Mouse (Mus musculus) inflammation-experienced regulatory T-cells, adult 6 months (primary cell): ENCODE measurements around the gene Fam83e. TPM values are rescaled to one million over a fixed set of nuclear protein-coding genes. Genes with fewer than 3 reads are reported as not detected.

Experiments
- ATAC-seq: one replicate; pipeline ENCODE4 v1.8.0; 2017
- polyA plus RNA-seq, 3 experiments: library from polyadenylated mRNA; unstranded; fragments of 100-300 nt; shearing (Covaris generic); gene quantifications; one replicate each; pipeline ENCODE4 v1.2.1; 2017

Gene Fam83e
- polyA plus RNA-seq, 3 experiments from 2014 or later, result 0.63 to 0.80 TPM; not detected in 1

GRCm38 (mm10) chr7:45702316-45702715 lies 18.7 kb upstream of the Fam83e start:
- ATAC-seq, result no peak

DNA sequence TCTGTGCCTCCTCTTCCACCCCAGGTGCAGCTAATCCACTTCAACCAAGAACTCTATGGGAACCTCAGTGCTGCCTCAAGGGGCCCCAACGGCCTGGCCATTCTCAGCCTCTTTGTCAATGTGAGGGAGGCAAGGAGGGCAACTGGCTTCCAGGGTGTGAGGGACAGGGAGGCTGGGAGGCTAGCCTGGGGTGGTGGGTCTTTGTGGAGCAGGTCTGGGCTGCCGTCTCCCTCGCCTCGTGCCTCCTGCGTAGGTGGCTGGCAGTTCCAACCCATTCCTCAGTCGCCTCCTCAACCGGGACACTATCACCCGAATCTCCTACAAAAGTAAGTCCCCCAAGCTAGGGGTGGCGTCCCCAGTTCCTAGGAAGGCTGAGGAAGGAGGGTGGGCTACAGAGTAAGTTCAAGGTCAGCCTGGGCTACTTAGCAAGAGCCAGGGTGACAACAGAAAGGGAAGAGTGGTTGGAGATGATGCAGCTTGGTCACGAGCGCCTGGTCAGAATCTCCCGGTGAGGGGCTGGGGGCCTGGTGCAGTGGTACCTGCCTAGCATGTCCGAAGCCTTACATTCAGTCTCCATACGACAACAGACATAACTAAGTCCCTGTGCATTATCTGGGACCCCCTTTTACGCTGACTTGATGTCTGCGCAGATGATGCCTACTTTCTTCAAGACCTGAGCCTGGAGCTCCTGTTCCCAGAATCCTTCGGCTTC lies 18.0 kb upstream of the Fam83e start:
- ATAC-seq, result no peak

DNA sequence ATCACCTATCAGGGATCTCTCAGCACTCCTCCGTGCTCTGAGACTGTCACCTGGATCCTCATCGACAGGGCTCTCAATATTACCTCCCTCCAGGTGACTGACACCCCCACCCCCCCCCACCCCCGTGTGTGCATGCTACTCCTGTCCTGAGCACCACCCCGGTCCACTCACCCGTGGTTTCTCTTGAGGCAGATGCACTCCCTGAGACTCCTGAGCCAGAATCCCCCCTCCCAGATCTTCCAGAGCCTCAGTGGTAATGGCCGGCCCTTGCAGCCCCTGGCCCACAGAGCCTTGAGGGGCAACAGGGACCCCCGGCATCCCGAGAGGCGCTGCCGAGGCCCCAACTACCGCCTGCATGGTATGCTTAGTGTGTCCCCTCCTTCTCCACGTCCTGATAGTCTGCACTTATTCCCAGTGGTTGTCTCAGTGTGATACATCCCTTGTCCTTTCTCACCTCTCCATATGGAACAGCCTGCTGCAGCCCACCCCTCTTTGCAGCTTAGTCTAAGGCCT lies 17.4 kb upstream of the Fam83e start:
- ATAC-seq, result no peak

GRCm38 (mm10) chr7:45704046-45704559 lies 16.9 kb upstream of the Fam83e start:
- peak; percentile 7 for ATAC-seq

DNA sequence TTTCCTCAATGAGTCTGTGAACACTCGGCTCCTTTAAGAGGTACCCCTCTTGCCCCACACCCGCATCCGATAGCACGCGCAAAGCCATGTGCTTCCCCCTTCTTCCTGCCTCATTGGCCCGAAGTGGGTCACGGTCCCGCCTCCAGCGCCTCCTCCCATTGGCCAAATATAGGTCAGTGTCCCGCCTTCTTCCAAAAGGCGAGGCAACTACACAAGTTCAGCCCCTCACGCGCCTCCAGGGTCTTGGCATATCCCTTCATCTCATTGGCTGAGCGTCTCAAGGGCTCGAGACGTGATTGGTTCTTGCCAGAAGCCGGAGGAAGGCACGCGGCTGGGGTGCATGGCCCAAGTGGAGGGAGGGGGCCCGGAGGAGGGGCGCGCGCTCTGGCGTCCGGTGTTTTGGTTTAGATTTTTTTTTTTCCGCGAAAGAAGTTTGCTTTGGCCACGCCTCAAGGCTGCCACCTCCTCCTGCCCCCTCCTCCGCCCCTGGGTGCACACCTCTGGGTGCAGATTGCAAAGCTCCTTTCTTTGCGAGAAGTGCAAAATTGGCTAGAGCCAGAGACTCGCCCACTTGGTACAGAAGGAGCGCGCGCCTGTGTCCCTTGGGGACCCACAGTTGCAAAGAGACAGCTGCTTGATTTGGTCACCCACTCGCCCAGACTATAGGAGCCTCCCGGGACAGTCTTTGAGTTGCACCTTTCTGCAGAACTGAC lies 16.1 kb upstream of the Fam83e start, which contains the start of gene Dbp:
Gene Dbp (plus strand): TSS at position 359 of the 713 bp plus-strand sequence.
- ATAC-seq, result peak; percentile 82

DNA sequence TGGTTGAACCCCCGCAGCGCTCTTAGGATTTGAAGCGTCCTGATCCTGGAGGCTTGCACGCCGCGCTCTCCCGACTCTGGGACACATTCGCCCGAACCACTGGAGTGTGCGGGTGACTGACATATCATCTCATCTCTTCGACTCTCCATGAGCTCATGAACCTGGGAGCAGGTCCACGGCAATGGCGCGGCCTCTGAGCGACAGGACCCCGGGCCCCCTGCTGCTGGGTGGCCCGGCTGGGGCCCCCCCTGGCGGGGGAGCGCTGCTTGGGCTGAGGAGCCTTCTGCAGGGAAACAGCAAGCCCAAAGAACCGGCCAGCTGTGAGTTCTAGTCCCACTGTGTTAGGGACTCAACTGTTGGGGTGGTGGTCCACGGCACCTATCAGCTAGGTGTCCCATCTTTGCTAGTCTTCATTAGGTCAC lies 15.6 kb upstream of the Fam83e start:
- no peak for ATAC-seq

DNA sequence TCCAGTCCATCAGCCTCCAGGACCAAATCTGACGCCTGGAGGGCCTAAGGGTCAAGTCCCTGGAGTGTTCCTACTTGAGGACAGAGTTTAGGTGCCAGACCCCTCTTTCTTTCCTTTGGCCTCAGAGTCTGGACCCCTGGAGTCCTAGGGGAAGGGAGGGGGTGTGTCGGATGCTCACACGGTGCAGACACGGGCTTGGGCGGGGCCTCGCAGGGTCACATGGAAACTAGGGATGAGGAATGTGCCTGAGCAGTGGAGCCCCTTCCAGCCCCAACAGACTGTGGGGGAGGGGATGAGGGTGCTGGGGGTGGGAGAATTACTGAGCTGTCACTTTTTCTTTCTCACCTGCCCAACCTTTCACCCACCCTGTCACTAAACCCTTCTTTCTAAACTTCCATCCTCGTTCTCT lies 15.1 kb upstream of the Fam83e start:
- no peak for ATAC-seq

DNA sequence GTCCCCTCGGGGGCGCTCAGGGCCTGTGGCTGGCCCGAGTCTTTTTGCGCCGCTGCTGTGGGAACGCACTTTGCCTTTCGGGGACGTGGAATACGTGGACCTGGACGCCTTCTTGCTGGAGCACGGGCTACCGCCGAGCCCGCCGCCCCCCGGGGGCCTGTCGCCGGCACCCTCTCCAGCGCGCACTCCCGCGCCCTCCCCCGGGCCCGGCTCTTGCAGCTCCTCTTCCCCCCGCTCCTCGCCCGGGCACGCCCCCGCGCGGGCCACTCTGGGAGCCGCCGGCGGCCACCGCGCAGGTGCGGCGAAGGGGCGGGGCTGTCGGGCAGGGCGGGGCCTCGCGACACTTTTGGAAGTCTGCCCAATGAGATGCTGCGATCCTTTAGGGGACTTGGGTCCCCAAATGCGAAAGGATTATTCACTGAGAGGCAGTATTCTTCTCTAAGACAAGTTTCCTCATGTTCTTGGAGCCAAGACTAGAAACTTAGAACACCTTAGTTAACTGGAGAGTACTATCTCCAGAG lies 14.2 kb upstream of the Fam83e start:
- peak; percentile 7 for ATAC-seq

GRCm38 (mm10) chr7:45707375-45707967 lies 13.5 kb upstream of the Fam83e start:
- ATAC-seq, result peak; percentile 14

- no peak for ATAC-seq
These were observed 12.7 kb upstream of the Fam83e start for GRCm38 (mm10) chr7:45708221-45708761.

DNA sequence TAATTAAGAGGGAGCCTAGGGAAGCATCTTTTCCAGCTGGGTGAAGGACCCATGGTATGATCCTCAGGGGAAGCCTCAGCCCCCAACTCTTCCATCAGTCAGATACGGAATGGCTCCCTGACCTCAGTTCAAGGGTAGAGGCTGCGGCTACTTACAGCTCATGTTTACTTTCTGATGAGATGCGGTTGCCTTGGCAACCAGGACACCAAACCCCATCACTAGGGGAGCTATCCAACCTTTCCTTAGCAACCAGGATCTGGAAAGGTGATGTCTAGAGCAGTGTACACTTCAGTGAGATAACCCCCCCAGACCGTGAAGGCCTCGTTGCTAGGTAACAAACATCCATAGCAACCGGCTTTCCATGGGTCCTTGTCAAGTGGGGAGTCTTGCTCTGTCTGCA lies 12.0 kb upstream of the Fam83e start:
- ATAC-seq, result no peak

- ATAC-seq, result no peak
These were observed 11.2 kb upstream of the Fam83e start for GRCm38 (mm10) chr7:45709677-45710355.

GRCm38 (mm10) chr7:45710477-45711191 lies 10.4 kb upstream of the Fam83e start:
- ATAC-seq, result no peak

- no peak for ATAC-seq
These were observed 9.5 kb upstream of the Fam83e start for GRCm38 (mm10) chr7:45711316-45712021.

DNA sequence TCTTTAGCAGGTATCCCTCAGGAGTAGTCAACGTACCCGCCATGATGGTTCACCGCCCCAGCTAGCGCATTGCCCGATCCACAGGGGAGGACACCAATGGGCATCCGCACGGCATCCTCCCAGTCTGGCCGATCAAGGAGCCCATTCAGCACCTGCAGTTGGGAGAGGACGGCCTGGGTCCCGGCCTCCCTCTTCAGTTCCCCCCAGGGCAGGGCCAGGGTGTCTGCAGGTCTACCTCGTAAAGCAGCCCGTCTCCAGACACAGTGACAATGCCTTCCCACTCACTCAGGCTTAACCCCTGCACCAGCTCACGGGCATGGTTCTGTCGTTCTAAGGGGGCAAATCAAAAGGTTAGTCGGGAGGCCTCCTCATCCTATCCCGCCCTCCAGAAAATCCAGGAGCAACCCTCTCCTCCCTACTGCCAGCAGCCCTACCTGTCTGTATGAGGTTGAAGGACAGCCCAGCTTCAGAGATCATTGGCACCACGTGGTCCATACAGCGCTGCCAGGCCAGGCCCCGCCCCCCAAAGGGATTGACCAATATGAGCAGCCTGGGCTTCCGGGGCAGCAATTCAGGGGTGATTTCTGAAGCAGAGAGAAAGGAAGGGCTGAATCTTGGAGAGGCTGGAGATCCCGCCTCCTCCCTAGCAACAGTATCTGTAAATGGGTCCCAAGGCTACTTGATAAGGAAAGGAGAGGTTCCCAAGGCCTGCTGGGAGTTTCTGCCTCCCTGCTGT lies 8.8 kb upstream of the Fam83e start:
- ATAC-seq, result no peak

DNA sequence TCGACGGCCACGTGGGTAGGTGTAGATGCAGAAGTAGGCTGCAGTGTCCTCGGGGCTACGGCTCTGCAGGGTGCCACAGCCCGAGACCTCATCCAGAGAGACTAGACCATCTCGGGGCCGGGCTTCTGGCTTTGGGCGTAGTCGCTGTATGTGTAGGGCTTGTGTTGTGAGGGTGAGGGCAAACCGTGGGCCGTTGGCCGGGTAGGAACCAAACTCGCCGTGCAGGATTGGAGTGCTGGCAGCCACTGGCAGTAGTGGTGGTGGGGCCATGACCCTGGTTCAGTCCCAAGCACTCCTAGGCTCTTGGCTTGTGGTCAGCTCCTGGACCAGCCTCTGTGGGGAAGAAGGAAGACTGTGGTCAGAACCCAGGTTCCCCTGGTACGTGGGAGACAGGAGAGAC lies 7.6 kb upstream of the Fam83e start:
- no peak for ATAC-seq

- ATAC-seq, result no peak
These were observed 7.0 kb upstream of the Fam83e start for GRCm38 (mm10) chr7:45713881-45714520.

- ATAC-seq, result no peak
These were observed 6.4 kb upstream of the Fam83e start for GRCm38 (mm10) chr7:45714630-45715089.

DNA sequence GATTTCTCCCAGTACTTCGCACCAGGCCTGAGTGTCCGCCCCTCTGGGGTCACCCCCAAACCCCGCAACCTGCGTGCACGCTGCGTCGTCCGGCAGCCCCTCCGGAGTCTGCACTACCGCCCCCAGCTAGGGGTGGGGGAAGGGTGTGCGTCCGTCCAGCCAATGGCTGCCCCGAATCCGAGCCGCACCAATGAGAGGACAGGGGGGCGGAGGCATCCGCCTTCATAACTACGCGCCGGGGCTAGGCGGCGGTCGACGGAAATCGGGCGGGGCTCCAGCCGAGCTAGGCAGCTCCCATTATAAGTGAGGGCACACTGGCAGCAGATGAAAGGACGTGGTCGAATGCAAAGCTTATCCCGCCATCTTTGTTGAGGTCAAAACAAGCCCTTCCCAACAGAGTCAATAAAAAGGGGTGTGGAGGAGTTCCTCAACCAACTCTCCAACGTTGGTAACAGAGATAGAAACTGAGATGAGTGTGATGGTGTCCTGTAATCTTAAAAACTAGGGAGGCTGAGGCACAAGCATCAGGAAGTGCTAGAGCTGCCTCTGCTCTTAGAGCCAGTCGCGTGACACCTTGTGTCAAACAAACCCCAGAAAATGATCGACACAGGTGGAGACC lies 5.8 kb upstream of the Fam83e start, which contains the start of gene Rpl18:
Gene Rpl18 (plus strand): TSS at position 368 of the 619 bp plus-strand sequence.
- peak; percentile 86 for ATAC-seq
